Mouse (Mus musculus) embryonic facial prominence, embryonic 15.5 days (tissue): Measurements from ENCODE around the gene Orai3. TPM values are rescaled to one million over a fixed set of nuclear protein-coding genes. Genes with fewer than 3 reads are reported as not detected.

Source experiments
- ATAC-seq: fragments of 200-750 bp; cut with Nextera tagmentation; 2 replicates; pipeline ENCODE4 v1.8.0; 2017; ENCODE audit warnings: low read depth, moderate TSS enrichment; ENCODE audit not compliant: insufficient number of reproducible peaks, low FRiP score, low TSS enrichment
- H3K27ac ChIP-seq: fragments of 300-500 bp; sonication (generic); replicated peaks from 2 replicates; pipeline ENCODE4 v1.5.1; 2015; ENCODE audit warnings: mild to moderate bottlenecking, inconsistent platforms
- H3K27me3 ChIP-seq: fragments of 300-500 bp; sonication (generic); 2 replicates; pipeline ENCODE4 v1.6.1; 2015; ENCODE audit warnings: inconsistent platforms
- H3K36me3 ChIP-seq: fragments of 300-500 bp; sonication (generic); 2 replicates; pipeline ENCODE4 v1.6.1; 2015; ENCODE audit warnings: mild to moderate bottlenecking, inconsistent platforms
- H3K4me1 ChIP-seq: fragments of 300-500 bp; sonication (generic); 2 replicates; pipeline ENCODE4 v1.6.1; 2015; ENCODE audit warnings: inconsistent platforms
- H3K4me2 ChIP-seq: fragments of 300-500 bp; sonication (generic); replicated peaks from 2 replicates; pipeline ENCODE4 v1.6.1; 2015; ENCODE audit warnings: mild to moderate bottlenecking, inconsistent platforms
- H3K4me3 ChIP-seq: fragments of 300-500 bp; sonication (generic); replicated peaks from 2 replicates; pipeline ENCODE4 v1.5.1; 2015; ENCODE audit warnings: mild to moderate bottlenecking, inconsistent platforms
- H3K9ac ChIP-seq: fragments of 300-500 bp; sonication (generic); 2 replicates; pipeline ENCODE4 v1.6.1; 2015; ENCODE audit warnings: inconsistent platforms
- H3K9me3 ChIP-seq: fragments of 300-500 bp; sonication (generic); replicated peaks from 2 replicates; pipeline ENCODE4 v1.6.1; 2016; ENCODE audit warnings: inconsistent platforms
- WGBS: fragments of 180-500 bp; shearing (Covaris S2); methylation state at CpG from one replicate; pipeline ENCODE4 v1.1.7; 2015; 5-methylcytosine and 5-hydroxymethylcytosine counted together
- polyA plus RNA-seq: library from polyadenylated mRNA; unstranded; fragments of >200 nt; fragmentation: Nextera tagmentation; extraction: Ambion mirVana; gene quantifications from 2 replicates; pipeline ENCODE4 v1.2.1, GENCODE M21; 2015

Orai3 gene
- polyA plus RNA-seq, 1 experiment from 2014 or later = 28.1 TPM

GRCm38 (mm10) chr7:127747559-127748234, 21.9 kb upstream of the Orai3 start:
- Histone ChIP-seq H3K9ac (peak overlapping the region; percentile 74; the same call in 1 of the 2 replicates), H3K9me3 (no peaks in the 10 kb centered on the region), H3K36me3 (peaks cover 47% of the 10 kb centered on the region), H3K4me3 (peak overlapping the region; percentile 77), H3K4me2 (peak overlapping the region; percentile 89), H3K27me3 (no peaks in the 10 kb centered on the region), H3K27ac (peak overlapping the region; percentile 93), H3K4me1 (peaks cover 22% of the 10 kb centered on the region)
- 29% methylated on average over 6 of the region's 6 CpGs for WGBS
- ATAC-seq = no peak

- Histone ChIP-seq H3K9ac (no peak overlapping the region), H3K36me3 (peaks cover 52% of the 10 kb centered on the region), H3K27me3 (no peaks in the 10 kb centered on the region), H3K4me1 (peaks cover 27% of the 10 kb centered on the region), H3K4me3 (peak overlapping the region; percentile 77), H3K27ac (no peak overlapping the region; the same call in 1 of the 2 replicates), H3K4me2 (no peak overlapping the region), H3K9me3 (no peaks in the 10 kb centered on the region)
- no peak for ATAC-seq
- WGBS = 93% methylated on average over 28 of the region's 28 CpGs
Observed at GRCm38 (mm10) chr7:127748235-127748560, 21.4 kb upstream of the Orai3 start.

GRCm38 (mm10) chr7:127750131-127751127, 19.2 kb upstream of the Orai3 start:
- 72% methylated on average over 19 of the region's 19 CpGs for WGBS
- Histone ChIP-seq H3K9me3 (no peaks in the 10 kb centered on the region), H3K4me2 (peak overlapping the region; percentile 27), H3K27me3 (no peaks in the 10 kb centered on the region), H3K27ac (0 out of 2 replicates have a peak overlapping the region, but pooled peaks have one; percentile 29), H3K36me3 (peaks cover 75% of the 10 kb centered on the region), H3K4me3 (no peak overlapping the region), H3K9ac (no peak overlapping the region), H3K4me1 (peaks cover 29% of the 10 kb centered on the region)
- ATAC-seq = no peak

- H3K9ac ChIP-seq = no peak overlapping the region
- 94% methylated on average over 5 of the region's 5 CpGs for WGBS
- no peak overlapping the region for H3K4me2 ChIP-seq
- no peak overlapping the region for H3K4me3 ChIP-seq
- H3K36me3 ChIP-seq = peaks cover 84% of the 10 kb centered on the region
- peaks cover 40% of the 10 kb centered on the region for H3K4me1 ChIP-seq
- H3K27ac ChIP-seq = no peak overlapping the region
- no peaks in the 10 kb centered on the region for H3K9me3 ChIP-seq
- no peaks in the 10 kb centered on the region for H3K27me3 ChIP-seq
- ATAC-seq = no peak
Observed at GRCm38 (mm10) chr7:127751619-127752018, 18.0 kb upstream of the Orai3 start.

GRCm38 (mm10) chr7:127752069-127752468, 17.5 kb upstream of the Orai3 start:
- peaks cover 88% of the 10 kb centered on the region for H3K36me3 ChIP-seq
- no peak overlapping the region for H3K4me3 ChIP-seq
- ATAC-seq = no peak
- H3K9ac ChIP-seq = no peak overlapping the region
- no peaks in the 10 kb centered on the region for H3K9me3 ChIP-seq
- H3K27me3 ChIP-seq = no peaks in the 10 kb centered on the region
- H3K27ac ChIP-seq = no peak overlapping the region
- 95% methylated on average over 27 of the region's 27 CpGs for WGBS
- peaks cover 44% of the 10 kb centered on the region for H3K4me1 ChIP-seq
- H3K4me2 ChIP-seq = no peak overlapping the region

- H3K9me3 ChIP-seq = no peaks in the 10 kb centered on the region
- H3K27ac ChIP-seq = no peak overlapping the region
- H3K4me1 ChIP-seq = peaks cover 35% of the 10 kb centered on the region
- no peak overlapping the region for H3K4me3 ChIP-seq
- no peak overlapping the region for H3K4me2 ChIP-seq
- H3K9ac ChIP-seq = no peak overlapping the region
- no peaks in the 10 kb centered on the region for H3K27me3 ChIP-seq
- 46% methylated on average over 5 of the region's 5 CpGs for WGBS
- ATAC-seq = no peak
- peaks cover 96% of the 10 kb centered on the region for H3K36me3 ChIP-seq
Observed at GRCm38 (mm10) chr7:127753158-127753557, 16.5 kb upstream of the Orai3 start.

- peaks cover 33% of the 10 kb centered on the region for H3K4me1 ChIP-seq
- 82% methylated on average over 7 of the region's 7 CpGs for WGBS
- H3K27ac ChIP-seq = no peak overlapping the region
- no peaks in the 10 kb centered on the region for H3K9me3 ChIP-seq
- H3K4me3 ChIP-seq = no peak overlapping the region
- peaks cover 96% of the 10 kb centered on the region for H3K36me3 ChIP-seq
- H3K27me3 ChIP-seq = no peaks in the 10 kb centered on the region
- no peak for ATAC-seq
- no peak overlapping the region for H3K9ac ChIP-seq
- no peak overlapping the region for H3K4me2 ChIP-seq
Observed at GRCm38 (mm10) chr7:127753741-127754140, 15.9 kb upstream of the Orai3 start.

- no peak overlapping the region for H3K4me3 ChIP-seq
- no peaks in the 10 kb centered on the region for H3K27me3 ChIP-seq
- ATAC-seq = no peak
- peaks cover 61% of the 10 kb centered on the region for H3K36me3 ChIP-seq
- no peaks in the 10 kb centered on the region for H3K9me3 ChIP-seq
- H3K4me2 ChIP-seq = no peak overlapping the region
- no peak overlapping the region; the same call in 1 of the 2 replicates for H3K27ac ChIP-seq
- H3K9ac ChIP-seq = no peak overlapping the region
- 27% methylated on average over 6 of the region's 6 CpGs for WGBS
- peaks cover 36% of the 10 kb centered on the region for H3K4me1 ChIP-seq
Observed at GRCm38 (mm10) chr7:127759716-127760115, 9.9 kb upstream of the Orai3 start.

GRCm38 (mm10) chr7:127760478-127760877, 9.1 kb upstream of the Orai3 start:
- H3K9me3 ChIP-seq = no peaks in the 10 kb centered on the region
- H3K36me3 ChIP-seq = peaks cover 61% of the 10 kb centered on the region
- H3K27me3 ChIP-seq = no peaks in the 10 kb centered on the region
- peak overlapping the region; percentile 17; the same call in 1 of the 2 replicates for H3K27ac ChIP-seq
- H3K4me3 ChIP-seq = no peak overlapping the region
- H3K9ac ChIP-seq = peak overlapping the region; percentile 12; the same call in 1 of the 2 replicates
- peaks cover 29% of the 10 kb centered on the region for H3K4me1 ChIP-seq
- ATAC-seq = no peak
- WGBS = 80% methylated on average over 3 of the region's 3 CpGs
- no peak overlapping the region for H3K4me2 ChIP-seq

GRCm38 (mm10) chr7:127761026-127761425, 8.6 kb upstream of the Orai3 start:
- no peak overlapping the region for H3K9ac ChIP-seq
- H3K4me3 ChIP-seq = no peak overlapping the region
- 0 out of 2 replicates have a peak, but pooled peaks have one; percentile 32 for ATAC-seq
- 0 out of 2 replicates have a peak overlapping the region, but pooled peaks have one; percentile 17 for H3K27ac ChIP-seq
- H3K4me1 ChIP-seq = peaks cover 25% of the 10 kb centered on the region
- H3K9me3 ChIP-seq = no peaks in the 10 kb centered on the region
- no peak overlapping the region for H3K4me2 ChIP-seq
- H3K27me3 ChIP-seq = no peaks in the 10 kb centered on the region
- peaks cover 63% of the 10 kb centered on the region for H3K36me3 ChIP-seq
- whole genome bisulfite sequencing = 42% methylated on average over 7 of the region's 7 CpGs

GRCm38 (mm10) chr7:127763642-127764041, 6.0 kb upstream of the Orai3 start:
- H3K9me3 ChIP-seq = no peaks in the 10 kb centered on the region

More at GRCm38 (mm10) chr7:127763642-127764041, 6.0 kb upstream of the Orai3 start:
- H3K4me1 ChIP-seq = peaks cover 23% of the 10 kb centered on the region
- no peak for ATAC-seq
- no peak overlapping the region for H3K9ac ChIP-seq
- no peaks in the 10 kb centered on the region for H3K27me3 ChIP-seq
- 89% methylated on average over 4 of the region's 4 CpGs for WGBS
- no peak overlapping the region for H3K27ac ChIP-seq
- H3K4me3 ChIP-seq = no peak overlapping the region
- no peak overlapping the region for H3K4me2 ChIP-seq
- peaks cover 58% of the 10 kb centered on the region for H3K36me3 ChIP-seq
